Mouse (Mus musculus) thymus, adult 2 months (tissue): ENCODE results near the gene Casp14.

Source experiments
- CTCF ChIP-seq: fragments of 200-500 bp; IDR thresholded peaks from 2 replicates; pipeline ENCODE4 v1.5.1; 2012; ENCODE audit warnings: mild to moderate bottlenecking, control low read depth, low read length, moderate library complexity, borderline replicate concordance; ENCODE audit not compliant: control insufficient read depth, poor library complexity, insufficient read depth; ENCODE audit errors: extremely low read depth
- POLR2A ChIP-seq: fragments of 200-500 bp; IDR thresholded peaks from 2 replicates; pipeline ENCODE4 v1.6.1; 2012; ENCODE audit warnings: mild to moderate bottlenecking, low read length, control low read depth, moderate library complexity; ENCODE audit not compliant: control insufficient read depth, poor library complexity, insufficient read depth; ENCODE audit errors: extremely low read depth

DNA sequence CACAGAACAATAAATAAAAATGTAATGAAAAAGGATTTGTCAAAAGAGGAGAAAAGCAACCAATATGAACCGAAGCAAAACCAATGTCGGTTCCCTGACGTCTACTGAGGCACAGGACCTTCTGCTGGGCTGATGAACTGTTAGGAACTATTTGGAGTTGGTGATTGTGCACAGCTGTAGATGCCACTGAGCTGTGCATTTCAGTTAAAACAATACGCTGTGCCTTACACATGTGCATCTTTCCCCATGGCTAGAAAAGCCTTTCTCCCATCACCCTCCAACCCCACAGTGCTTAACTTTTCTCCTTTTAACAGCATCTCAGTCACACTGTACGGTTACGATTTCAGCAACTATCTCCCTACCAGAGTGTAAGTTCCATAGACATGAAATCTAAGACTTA lies 28.1 kb downstream of the Casp14 start:
- TF ChIP-seq CTCF = no peak
- no peak for TF ChIP-seq POLR2A
